Mouse (Mus musculus): ENCODE results near the gene Eif1b.

The Eif1b gene

GRCm38 (mm10) chr9:120487076-120487475 lies 5.0 kb upstream of the Eif1b start:
- H3K36me3 ChIP-seq (ENCODE audit: insufficient read depth, low read length), result no peaks in the 10 kb centered on the region
- no peak overlapping the region for H3K4me3 ChIP-seq (replicated peaks; ENCODE audit: low read length)
- TF ChIP-seq POU5F1 (IDR thresholded peaks at IDR 0.05; ENCODE audit: borderline replicate concordance, low read length), result no peak
- TF ChIP-seq CTCF (conservative IDR thresholded peaks at IDR 0.05; ENCODE audit: low read length), result no peak
- no peak for TF ChIP-seq NANOG (IDR thresholded peaks at IDR 0.05; ENCODE audit: borderline replicate concordance, low read length)
- no peaks in the 10 kb centered on the region for H3K9me3 ChIP-seq (ENCODE audit: low read length)
- peaks cover 11% of the 10 kb centered on the region for H3K27me3 ChIP-seq (ENCODE audit: insufficient read depth, low read length)
- peaks cover 6% of the 10 kb centered on the region for H3K4me1 ChIP-seq (replicated peaks; ENCODE audit: low read depth, low read length)

DNA sequence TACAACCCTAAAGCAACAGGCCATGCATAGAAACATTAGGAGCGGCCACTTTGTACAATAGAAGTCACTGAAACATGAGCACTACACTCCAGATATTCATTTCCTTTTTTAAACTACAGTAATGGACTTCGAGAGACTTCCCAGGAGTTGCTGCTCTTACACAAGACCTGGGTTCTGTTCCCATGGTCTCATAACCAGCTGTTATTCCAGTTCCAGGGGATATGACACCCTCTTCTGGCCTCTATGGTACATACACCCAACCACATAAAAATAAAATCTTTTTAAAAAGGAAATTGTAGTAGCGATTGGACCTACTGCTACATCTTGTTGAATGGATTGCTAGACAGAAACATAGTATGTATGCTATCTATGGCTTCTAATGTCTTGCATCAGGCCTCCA lies 523 bp upstream of the Eif1b start:
- Histone ChIP-seq H3K4me1 (replicated peaks; ENCODE audit: low read depth, low read length) (peaks cover 16% of the 10 kb centered on the region), H3K4me3 (replicated peaks; ENCODE audit: low read length) (peak overlapping the region; percentile 97), H3K36me3 (ENCODE audit: insufficient read depth, low read length) (peaks cover 27% of the 10 kb centered on the region), H3K27me3 (ENCODE audit: insufficient read depth, low read length) (peaks cover 12% of the 10 kb centered on the region), H3K9me3 (ENCODE audit: low read length) (no peaks in the 10 kb centered on the region)
- TF ChIP-seq POU5F1 (IDR thresholded peaks at IDR 0.05; ENCODE audit: borderline replicate concordance, low read length) (no peak), CTCF (conservative IDR thresholded peaks at IDR 0.05; ENCODE audit: low read length) (no peak), NANOG (IDR thresholded peaks at IDR 0.05; ENCODE audit: borderline replicate concordance, low read length) (no peak)

DNA sequence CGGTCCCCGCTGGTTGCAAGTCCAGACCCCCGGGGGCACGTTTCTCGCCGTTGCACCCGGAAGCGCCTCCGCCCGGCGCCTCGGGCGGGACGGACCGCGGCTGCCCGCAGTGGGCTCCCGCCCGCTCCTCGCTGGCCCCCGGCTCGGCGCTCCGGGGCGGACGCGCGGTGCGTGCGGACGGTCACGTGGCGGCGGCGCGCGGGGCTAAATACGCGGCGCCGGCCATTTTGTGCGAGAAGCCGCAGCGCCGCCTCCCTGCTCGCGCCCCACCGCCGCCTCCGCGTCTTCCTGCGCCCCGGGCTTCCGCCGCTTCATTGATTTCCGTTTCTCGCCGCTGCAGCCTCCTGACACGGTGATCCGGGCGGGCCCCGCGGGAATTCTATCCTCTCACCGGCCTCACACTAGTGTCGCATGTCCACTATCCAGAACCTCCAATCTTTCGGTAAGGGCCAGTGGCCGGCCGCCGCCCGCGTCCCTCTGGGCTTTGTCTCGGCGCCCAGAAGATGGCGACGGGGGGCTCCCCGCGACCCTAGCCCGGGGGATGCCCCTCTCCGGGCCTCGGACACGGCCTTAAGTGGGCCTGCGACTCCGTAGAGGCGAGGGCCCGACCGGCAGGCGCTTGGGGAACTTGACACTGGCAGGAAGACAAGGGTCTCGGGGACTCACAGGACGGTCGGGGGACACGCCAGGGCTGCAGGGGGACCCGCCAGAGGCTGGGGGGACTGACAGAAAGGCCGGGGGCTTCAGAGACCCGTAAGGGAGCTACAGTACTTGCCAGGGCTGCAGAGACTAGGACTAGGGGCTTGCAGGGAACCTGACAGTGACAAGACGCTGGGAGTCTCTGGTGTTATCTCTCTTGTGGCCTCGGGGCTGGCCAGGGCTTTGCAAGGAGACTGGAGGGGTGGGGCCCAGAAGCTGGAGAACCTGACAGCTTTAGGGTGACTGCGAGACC lies 644 bp downstream of the Eif1b start:
- Histone ChIP-seq H3K4me1 (replicated peaks; ENCODE audit: low read depth, low read length) (peaks cover 16% of the 10 kb centered on the region), H3K4me3 (replicated peaks; ENCODE audit: low read length) (peak overlapping the region; percentile 97), H3K36me3 (ENCODE audit: insufficient read depth, low read length) (peaks cover 28% of the 10 kb centered on the region), H3K9me3 (ENCODE audit: low read length) (no peaks in the 10 kb centered on the region), H3K27me3 (ENCODE audit: insufficient read depth, low read length) (peaks cover 12% of the 10 kb centered on the region)
- TF ChIP-seq CTCF (conservative IDR thresholded peaks at IDR 0.05; ENCODE audit: low read length) (no peak), NANOG (IDR thresholded peaks at IDR 0.05; ENCODE audit: borderline replicate concordance, low read length) (no peak)

DNA sequence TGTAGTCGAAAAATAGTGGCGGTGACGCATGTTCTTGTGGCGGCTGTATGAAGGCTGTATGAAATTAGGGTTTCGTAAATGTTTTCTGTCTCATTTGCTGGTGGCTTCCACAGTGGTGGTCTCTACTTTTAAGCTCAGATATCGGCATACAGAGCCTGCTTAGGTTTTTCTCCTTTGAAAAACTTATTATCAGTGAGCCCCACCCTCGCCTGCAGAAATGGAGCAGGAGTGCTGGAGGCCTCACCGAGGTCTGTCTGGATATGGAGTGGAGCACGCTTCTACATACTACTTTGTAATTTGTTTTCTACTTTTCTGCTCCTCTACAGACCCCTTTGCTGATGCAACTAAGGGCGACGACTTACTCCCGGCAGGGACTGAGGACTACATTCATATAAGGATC lies 1.7 kb downstream of the Eif1b start:
- Histone ChIP-seq H3K9me3 (ENCODE audit: low read length) (no peaks in the 10 kb centered on the region), H3K36me3 (ENCODE audit: insufficient read depth, low read length) (peaks cover 28% of the 10 kb centered on the region), H3K4me1 (replicated peaks; ENCODE audit: low read depth, low read length) (peaks cover 16% of the 10 kb centered on the region), H3K4me3 (replicated peaks; ENCODE audit: low read length) (peak overlapping the region; percentile 97), H3K27me3 (ENCODE audit: insufficient read depth, low read length) (peaks cover 10% of the 10 kb centered on the region)
- TF ChIP-seq NANOG (IDR thresholded peaks at IDR 0.05; ENCODE audit: borderline replicate concordance, low read length), result no peak
- no peak for TF ChIP-seq CTCF (conservative IDR thresholded peaks at IDR 0.05; ENCODE audit: low read length)
- TF ChIP-seq POU5F1 (IDR thresholded peaks at IDR 0.05; ENCODE audit: borderline replicate concordance, low read length), result no peak

- TF ChIP-seq CTCF (conservative IDR thresholded peaks at IDR 0.05; ENCODE audit: low read length) (peak; percentile 84), POU5F1 (IDR thresholded peaks at IDR 0.05; ENCODE audit: borderline replicate concordance, low read length) (no peak), NANOG (IDR thresholded peaks at IDR 0.05; ENCODE audit: borderline replicate concordance, low read length) (no peak)
- Histone ChIP-seq H3K9me3 (ENCODE audit: low read length) (no peaks in the 10 kb centered on the region), H3K4me1 (replicated peaks; ENCODE audit: low read depth, low read length) (peaks cover 14% of the 10 kb centered on the region), H3K4me3 (replicated peaks; ENCODE audit: low read length) (no peak overlapping the region), H3K27me3 (ENCODE audit: insufficient read depth, low read length) (peaks cover 2% of the 10 kb centered on the region; the same call in 1 of the 2 replicates), H3K36me3 (ENCODE audit: insufficient read depth, low read length) (peaks cover 28% of the 10 kb centered on the region)
Observed at GRCm38 (mm10) chr9:120496691-120497090, 4.7 kb downstream of the Eif1b start.

- TF ChIP-seq CTCF (conservative IDR thresholded peaks at IDR 0.05; ENCODE audit: low read length) (no peak), POU5F1 (IDR thresholded peaks at IDR 0.05; ENCODE audit: borderline replicate concordance, low read length) (no peak), NANOG (IDR thresholded peaks at IDR 0.05; ENCODE audit: borderline replicate concordance, low read length) (no peak)
- Histone ChIP-seq H3K36me3 (ENCODE audit: insufficient read depth, low read length) (peaks cover 28% of the 10 kb centered on the region), H3K4me1 (replicated peaks; ENCODE audit: low read depth, low read length) (peaks cover 10% of the 10 kb centered on the region), H3K27me3 (ENCODE audit: insufficient read depth, low read length) (peaks cover 4% of the 10 kb centered on the region), H3K9me3 (ENCODE audit: low read length) (no peaks in the 10 kb centered on the region), H3K4me3 (replicated peaks; ENCODE audit: low read length) (no peak overlapping the region)
Observed at GRCm38 (mm10) chr9:120497983-120498382, 6.0 kb downstream of the Eif1b start.

GRCm38 (mm10) chr9:120501191-120501902 lies 9.3 kb downstream of the Eif1b start:
- H3K36me3 ChIP-seq (ENCODE audit: insufficient read depth, low read length), result peaks cover 3% of the 10 kb centered on the region
- peaks cover 16% of the 10 kb centered on the region for H3K9me3 ChIP-seq (ENCODE audit: low read length)
- H3K27me3 ChIP-seq (ENCODE audit: insufficient read depth, low read length), result peaks cover 4% of the 10 kb centered on the region
- no peak overlapping the region for H3K4me3 ChIP-seq (replicated peaks; ENCODE audit: low read length)
- H3K4me1 ChIP-seq (replicated peaks; ENCODE audit: low read depth, low read length), result no peaks in the 10 kb centered on the region; the same call in 1 of the 2 replicates
- TF ChIP-seq POU5F1 (IDR thresholded peaks at IDR 0.05; ENCODE audit: borderline replicate concordance, low read length), result no peak
- TF ChIP-seq CTCF (conservative IDR thresholded peaks at IDR 0.05; ENCODE audit: low read length), result peak; percentile 91

GRCm38 (mm10) chr9:120502013-120502412 lies 10.0 kb downstream of the Eif1b start:
- H3K36me3 ChIP-seq (ENCODE audit: insufficient read depth, low read length), result no peaks in the 10 kb centered on the region
- no peaks in the 10 kb centered on the region; the same call in 1 of the 2 replicates for H3K4me1 ChIP-seq (replicated peaks; ENCODE audit: low read depth, low read length)
- H3K27me3 ChIP-seq (ENCODE audit: insufficient read depth, low read length), result peaks cover 4% of the 10 kb centered on the region
- peaks cover 22% of the 10 kb centered on the region for H3K9me3 ChIP-seq (ENCODE audit: low read length)
- TF ChIP-seq POU5F1 (IDR thresholded peaks at IDR 0.05; ENCODE audit: borderline replicate concordance, low read length), result no peak
- peak; percentile 97 for TF ChIP-seq CTCF (conservative IDR thresholded peaks at IDR 0.05; ENCODE audit: low read length)
- H3K4me3 ChIP-seq (replicated peaks; ENCODE audit: low read length), result no peak overlapping the region
